Mouse (Mus musculus): ENCODE measurements around the gene Psmc5. TPM values are rescaled to one million over a fixed set of nuclear protein-coding genes. Genes with fewer than 3 reads are reported as not detected.
A peak's percentile ranks its signal among the peaks of the same experiment; 100 is the strongest.

Psmc5 gene
- polyA plus RNA-seq, 1 experiment from 2014 or later, result 312 TPM

- no peaks in the 10 kb centered on the region for H3K27me3 ChIP-seq (ENCODE audit: insufficient read depth, low read length)
- H3K4me2 ChIP-seq (replicated peaks; ENCODE audit: low read depth, low read length), result 0 out of 2 replicates have a peak overlapping the region, but pooled peaks have one; percentile 0
- ATAC-seq (ENCODE audit: low FRiP score, low TSS enrichment), result peak; percentile 35
- no peaks in the 10 kb centered on the region; the same call in 1 of the 2 replicates for H3K36me3 ChIP-seq (ENCODE audit: insufficient read depth, low read length)
- H3K4me1 ChIP-seq (ENCODE audit: insufficient read depth, low read length), result peaks cover 39% of the 10 kb centered on the region
- H3K27ac ChIP-seq (ENCODE audit: low read length), result peak overlapping the region; percentile 82
- 49% methylated on average over 7 of the region's 7 CpGs for WGBS
- H3K9ac ChIP-seq (replicated peaks; ENCODE audit: low read length), result no peak overlapping the region; the same call in 1 of the 2 replicates
- H3K9me3 ChIP-seq (ENCODE audit: low read length), result no peaks in the 10 kb centered on the region
- no peak overlapping the region for H3K4me3 ChIP-seq (ENCODE audit: low read length)
These were observed 19.0 kb downstream of the Psmc5 start for GRCm38 (mm10) chr11:106274971-106275411.

GRCm38 (mm10) chr11:106276454-106276853 is 20.5 kb downstream of the Psmc5 start, which contains the start of gene Tcam1:
Gene Tcam1, plus strand, starts transcription at chr11:106276672.
- H3K4me1 ChIP-seq (ENCODE audit: insufficient read depth, low read length), result peaks cover 24% of the 10 kb centered on the region
- H3K9me3 ChIP-seq (ENCODE audit: low read length), result no peaks in the 10 kb centered on the region
- H3K27me3 ChIP-seq (ENCODE audit: insufficient read depth, low read length), result no peaks in the 10 kb centered on the region
- ATAC-seq (ENCODE audit: low FRiP score, low TSS enrichment), result peak; percentile 33; the same call in 1 of the 2 replicates
- no peaks in the 10 kb centered on the region for H3K36me3 ChIP-seq (ENCODE audit: insufficient read depth, low read length)
- H3K4me3 ChIP-seq (ENCODE audit: low read length), result peak within 1 kb of the TSS; percentile 26
- H3K27ac ChIP-seq (ENCODE audit: low read length), result peak within 1 kb of the TSS; percentile 82
- WGBS, result 3% methylated on average over 25 of the region's 25 CpGs
- H3K9ac ChIP-seq (replicated peaks; ENCODE audit: low read length), result peak within 1 kb of the TSS; percentile 5; the same call in 1 of the 2 replicates
- peak within 1 kb of the TSS; percentile 50 for H3K4me2 ChIP-seq (replicated peaks; ENCODE audit: low read depth, low read length)

- H3K36me3 ChIP-seq (ENCODE audit: insufficient read depth, low read length), result no peaks in the 10 kb centered on the region
- H3K4me1 ChIP-seq (ENCODE audit: insufficient read depth, low read length), result no peaks in the 10 kb centered on the region
- no peaks in the 10 kb centered on the region for H3K9me3 ChIP-seq (ENCODE audit: low read length)
- no peak for ATAC-seq (ENCODE audit: low FRiP score, low TSS enrichment)
- H3K9ac ChIP-seq (replicated peaks; ENCODE audit: low read length), result no peak overlapping the region
- 80% methylated on average over 6 of the region's 6 CpGs for WGBS
- H3K27ac ChIP-seq (ENCODE audit: low read length), result no peak overlapping the region
- no peak overlapping the region for H3K4me2 ChIP-seq (replicated peaks; ENCODE audit: low read depth, low read length)
- H3K27me3 ChIP-seq (ENCODE audit: insufficient read depth, low read length), result no peaks in the 10 kb centered on the region
- H3K4me3 ChIP-seq (ENCODE audit: low read length), result no peak overlapping the region
These were observed 26.5 kb downstream of the Psmc5 start for GRCm38 (mm10) chr11:106282452-106282851.

- 80% methylated on average over 4 of the region's 4 CpGs for WGBS
These were observed 27.4 kb downstream of the Psmc5 start for GRCm38 (mm10) chr11:106283371-106283770.

GRCm38 (mm10) chr11:106284126-106284525 is 28.2 kb downstream of the Psmc5 start:
- ATAC-seq (ENCODE audit: low FRiP score, low TSS enrichment), result no peak
- Histone ChIP-seq H3K4me1 (ENCODE audit: insufficient read depth, low read length) (no peaks in the 10 kb centered on the region), H3K9ac (replicated peaks; ENCODE audit: low read length) (no peak overlapping the region), H3K4me3 (ENCODE audit: low read length) (no peak overlapping the region), H3K36me3 (ENCODE audit: insufficient read depth, low read length) (no peaks in the 10 kb centered on the region), H3K27me3 (ENCODE audit: insufficient read depth, low read length) (no peaks in the 10 kb centered on the region), H3K4me2 (replicated peaks; ENCODE audit: low read depth, low read length) (no peak overlapping the region), H3K9me3 (ENCODE audit: low read length) (no peaks in the 10 kb centered on the region), H3K27ac (ENCODE audit: low read length) (no peak overlapping the region)
- 66% methylated on average over 8 of the region's 8 CpGs for WGBS

More at GRCm38 (mm10) chr11:106283371-106283770, 27.4 kb downstream of the Psmc5 start:
- Histone ChIP-seq H3K27ac (ENCODE audit: low read length) (no peak overlapping the region), H3K4me1 (ENCODE audit: insufficient read depth, low read length) (no peaks in the 10 kb centered on the region), H3K27me3 (ENCODE audit: insufficient read depth, low read length) (no peaks in the 10 kb centered on the region), H3K36me3 (ENCODE audit: insufficient read depth, low read length) (no peaks in the 10 kb centered on the region), H3K9ac (replicated peaks; ENCODE audit: low read length) (no peak overlapping the region), H3K4me2 (replicated peaks; ENCODE audit: low read depth, low read length) (no peak overlapping the region), H3K9me3 (ENCODE audit: low read length) (no peaks in the 10 kb centered on the region), H3K4me3 (ENCODE audit: low read length) (no peak overlapping the region)
- no peak for ATAC-seq (ENCODE audit: low FRiP score, low TSS enrichment)

GRCm38 (mm10) chr11:106286206-106286605 is 30.3 kb downstream of the Psmc5 start:
- no peak overlapping the region for H3K4me3 ChIP-seq (ENCODE audit: low read length)
- no peak for ATAC-seq (ENCODE audit: low FRiP score, low TSS enrichment)
- 86% methylated on average over 7 of the region's 7 CpGs for WGBS

GRCm38 (mm10) chr11:106286987-106287386 is 31.0 kb downstream of the Psmc5 start:
- Histone ChIP-seq H3K4me3 (ENCODE audit: low read length) (no peak overlapping the region), H3K36me3 (ENCODE audit: insufficient read depth, low read length) (no peaks in the 10 kb centered on the region), H3K4me1 (ENCODE audit: insufficient read depth, low read length) (no peaks in the 10 kb centered on the region), H3K9me3 (ENCODE audit: low read length) (no peaks in the 10 kb centered on the region), H3K9ac (replicated peaks; ENCODE audit: low read length) (no peak overlapping the region), H3K27ac (ENCODE audit: low read length) (no peak overlapping the region), H3K4me2 (replicated peaks; ENCODE audit: low read depth, low read length) (no peak overlapping the region), H3K27me3 (ENCODE audit: insufficient read depth, low read length) (no peaks in the 10 kb centered on the region)
- WGBS, result 72% methylated on average over 11 of the region's 11 CpGs
- no peak for ATAC-seq (ENCODE audit: low FRiP score, low TSS enrichment)

More at GRCm38 (mm10) chr11:106286206-106286605, 30.3 kb downstream of the Psmc5 start:
- Histone ChIP-seq H3K9ac (replicated peaks; ENCODE audit: low read length) (no peak overlapping the region), H3K27ac (ENCODE audit: low read length) (no peak overlapping the region), H3K9me3 (ENCODE audit: low read length) (no peaks in the 10 kb centered on the region), H3K4me2 (replicated peaks; ENCODE audit: low read depth, low read length) (no peak overlapping the region), H3K36me3 (ENCODE audit: insufficient read depth, low read length) (no peaks in the 10 kb centered on the region), H3K4me1 (ENCODE audit: insufficient read depth, low read length) (no peaks in the 10 kb centered on the region), H3K27me3 (ENCODE audit: insufficient read depth, low read length) (no peaks in the 10 kb centered on the region)

GRCm38 (mm10) chr11:106289369-106289768 is 33.4 kb downstream of the Psmc5 start:
- no peaks in the 10 kb centered on the region for H3K27me3 ChIP-seq (ENCODE audit: insufficient read depth, low read length)
- no peak overlapping the region for H3K9ac ChIP-seq (replicated peaks; ENCODE audit: low read length)
- H3K27ac ChIP-seq (ENCODE audit: low read length), result no peak overlapping the region
- H3K4me1 ChIP-seq (ENCODE audit: insufficient read depth, low read length), result no peaks in the 10 kb centered on the region
- no peak overlapping the region for H3K4me3 ChIP-seq (ENCODE audit: low read length)
- H3K9me3 ChIP-seq (ENCODE audit: low read length), result no peaks in the 10 kb centered on the region
- ATAC-seq (ENCODE audit: low FRiP score, low TSS enrichment), result no peak
- H3K36me3 ChIP-seq (ENCODE audit: insufficient read depth, low read length), result no peaks in the 10 kb centered on the region
- no peak overlapping the region for H3K4me2 ChIP-seq (replicated peaks; ENCODE audit: low read depth, low read length)
- WGBS, result 55% methylated on average over 8 of the region's 8 CpGs

- no peak overlapping the region for H3K4me3 ChIP-seq (ENCODE audit: low read length)
- H3K4me1 ChIP-seq (ENCODE audit: insufficient read depth, low read length), result no peaks in the 10 kb centered on the region
- no peaks in the 10 kb centered on the region for H3K36me3 ChIP-seq (ENCODE audit: insufficient read depth, low read length)
- ATAC-seq (ENCODE audit: low FRiP score, low TSS enrichment), result no peak
- no peaks in the 10 kb centered on the region for H3K27me3 ChIP-seq (ENCODE audit: insufficient read depth, low read length)
- H3K9ac ChIP-seq (replicated peaks; ENCODE audit: low read length), result no peak overlapping the region
- 90% methylated on average over 5 of the region's 5 CpGs for WGBS
- H3K27ac ChIP-seq (ENCODE audit: low read length), result no peak overlapping the region
- H3K9me3 ChIP-seq (ENCODE audit: low read length), result no peaks in the 10 kb centered on the region
- no peak overlapping the region for H3K4me2 ChIP-seq (replicated peaks; ENCODE audit: low read depth, low read length)
These were observed 34.4 kb downstream of the Psmc5 start for GRCm38 (mm10) chr11:106290376-106290775.

GRCm38 (mm10) chr11:106291861-106292260 is 35.9 kb downstream of the Psmc5 start:
- Histone ChIP-seq H3K9me3 (ENCODE audit: low read length) (no peaks in the 10 kb centered on the region), H3K4me1 (ENCODE audit: insufficient read depth, low read length) (no peaks in the 10 kb centered on the region), H3K36me3 (ENCODE audit: insufficient read depth, low read length) (no peaks in the 10 kb centered on the region), H3K4me2 (replicated peaks; ENCODE audit: low read depth, low read length) (no peak overlapping the region), H3K27ac (ENCODE audit: low read length) (no peak overlapping the region), H3K27me3 (ENCODE audit: insufficient read depth, low read length) (no peaks in the 10 kb centered on the region), H3K4me3 (ENCODE audit: low read length) (no peak overlapping the region), H3K9ac (replicated peaks; ENCODE audit: low read length) (no peak overlapping the region)
- 90% methylated on average over 2 of the region's 2 CpGs for WGBS
- ATAC-seq (ENCODE audit: low FRiP score, low TSS enrichment), result no peak
